ENCODE assay signal across 9 mouse cellular contexts in genomic region chr7:89406011-89406410, GRCm38 (mm10). TPM values are rescaled to one million over a fixed set of nuclear protein-coding genes. Genes with fewer than 3 reads are reported as not detected.
DNase-seq lines count a peak whose midpoint lies in the region; ATAC-seq and TF ChIP-seq lines count a peak whose summit lies in the region.
"Had no signal": no experiment of that assay in that cellular context is flagged by ENCODE, and none has a peak within 500 bp of the region (broad histone marks: within the 10 kb centered on the region; RNA-seq: fewer than 3 reads in every experiment).

No protein-coding gene starts in this region.

- no peak overlapping the region for H3K9ac ChIP-seq in forebrain, embryonic 11.5 days (ENCODE audit: low read length)
- no peak overlapping the region for H3K9ac ChIP-seq in forebrain, embryonic 12.5 days
- H3K9ac ChIP-seq in liver, adult 2 months (ENCODE audit: low read depth, low read length): 0 out of 2 replicates have a peak overlapping the region, but pooled peaks have one; percentile 36
- no peak overlapping the region for H3K9ac ChIP-seq in hindbrain, postnatal 0 days (replicated peaks; ENCODE audit: low read length)
- no peak overlapping the region for H3K9ac ChIP-seq in neural tube, embryonic 13.5 days

- peaks cover 2% of the 10 kb centered on the region for H3K27me3 ChIP-seq in forebrain, embryonic 11.5 days (ENCODE audit: control insufficient read depth, insufficient read depth, low read length)
- H3K27me3 ChIP-seq in forebrain, embryonic 12.5 days: peaks cover 40% of the 10 kb centered on the region
- H3K27me3 ChIP-seq in liver, adult 2 months (ENCODE audit: control insufficient read depth, insufficient read depth, low read length): no peaks in the 10 kb centered on the region
- no peaks in the 10 kb centered on the region for H3K27me3 ChIP-seq in hindbrain, postnatal 0 days (ENCODE audit: insufficient read depth, low read length)
- H3K27me3 ChIP-seq in neural tube, embryonic 13.5 days: peaks cover 5% of the 10 kb centered on the region

- H3K4me1 ChIP-seq in forebrain, embryonic 11.5 days (replicated peaks; ENCODE audit: control insufficient read depth, insufficient read depth, low read length): peaks cover 13% of the 10 kb centered on the region; the same call in 1 of the 2 replicates
- H3K4me1 ChIP-seq in forebrain, embryonic 12.5 days: peaks cover 21% of the 10 kb centered on the region
- peaks cover 22% of the 10 kb centered on the region for H3K4me1 ChIP-seq in liver, adult 2 months (ENCODE audit: control insufficient read depth, insufficient read depth, low read length)
- H3K4me1 ChIP-seq in hindbrain, postnatal 0 days (ENCODE audit: insufficient read depth, low read length): no peaks in the 10 kb centered on the region
- peaks cover 33% of the 10 kb centered on the region for H3K4me1 ChIP-seq in neural tube, embryonic 13.5 days (replicated peaks)

- WGBS in forebrain, embryonic 11.5 days: 38% methylated on average over 1 of the region's 1 CpGs
- WGBS in forebrain, embryonic 12.5 days: 50% methylated on average over 1 of the region's 1 CpGs
- 13% methylated on average over 1 of the region's 1 CpGs for WGBS in liver, adult 2 months
- WGBS in hindbrain, postnatal 0 days: 63% methylated on average over 1 of the region's 1 CpGs
- WGBS in neural tube, embryonic 13.5 days: 61% methylated on average over 1 of the region's 1 CpGs

- H3K4me2 ChIP-seq in forebrain, embryonic 11.5 days (ENCODE audit: low read depth, low read length, severe bottlenecking): peak overlapping the region; percentile 18; the same call in 1 of the 2 replicates
- H3K4me2 ChIP-seq in forebrain, embryonic 12.5 days: no peak overlapping the region
- peak overlapping the region; percentile 38 for H3K4me2 ChIP-seq in hindbrain, postnatal 0 days (ENCODE audit: low read depth, low read length)
- H3K4me2 ChIP-seq in neural tube, embryonic 13.5 days: peak overlapping the region; percentile 33

- peaks cover 6% of the 10 kb centered on the region; the same call in 1 of the 2 replicates for H3K79me2 ChIP-seq in liver, adult 2 months (ENCODE audit: control insufficient read depth, insufficient read depth, low read length)

- no peak for DNase-seq in forebrain, embryonic 11.5 days (ENCODE audit: low spot score)
- no peak for DNase-seq in liver, adult 2 months (ENCODE audit: extremely low read depth, low read depth, low spot score)
- DNase-seq in liver: no peak
- DNase-seq in hindbrain, postnatal 0 days (ENCODE audit: low spot score): no peak
- no peak for DNase-seq in right cerebral cortex, postnatal 36 days (ENCODE audit: low spot score in 2 of 2)
- DNase-seq in cerebellum, adult 11-12 months: no peak
- DNase-seq: spleen, adult 18-20 months had no signal

- ATAC-seq in forebrain, embryonic 11.5 days (replicated peaks; ENCODE audit: low FRiP score): no peak
- ATAC-seq in forebrain, embryonic 12.5 days (ENCODE audit: low FRiP score): no peak
- ATAC-seq in hindbrain, postnatal 0 days: no peak
- ATAC-seq in neural tube, embryonic 13.5 days (ENCODE audit: low read depth): no peak

- no peak for TF ChIP-seq CTCF in liver, adult 2 months (IDR thresholded peaks at IDR 0.05; ENCODE audit: low read depth, low read length)
- no peak for TF ChIP-seq CTCF in hindbrain, postnatal 0 days (IDR thresholded peaks at IDR 0.05; ENCODE audit: low read depth)

- no peaks in the 10 kb centered on the region for H3K36me3 ChIP-seq in forebrain, embryonic 11.5 days (ENCODE audit: control insufficient read depth, insufficient read depth, low read length)
- no peaks in the 10 kb centered on the region for H3K36me3 ChIP-seq in forebrain, embryonic 12.5 days (replicated peaks)
- H3K36me3 ChIP-seq in liver, adult 2 months (ENCODE audit: control insufficient read depth, insufficient read depth, low read length): peaks cover 23% of the 10 kb centered on the region
- H3K36me3 ChIP-seq in hindbrain, postnatal 0 days (ENCODE audit: insufficient read depth, low read length): no peaks in the 10 kb centered on the region
- no peaks in the 10 kb centered on the region for H3K36me3 ChIP-seq in neural tube, embryonic 13.5 days

- no peak overlapping the region for H3K27ac ChIP-seq in forebrain, embryonic 11.5 days (ENCODE audit: low read depth, low read length)
- no peak overlapping the region for H3K27ac ChIP-seq in forebrain, embryonic 12.5 days
- H3K27ac ChIP-seq in liver, adult 2 months (replicated peaks; ENCODE audit: insufficient read depth, low read depth, low read length): no peak overlapping the region
- H3K27ac ChIP-seq in hindbrain, postnatal 0 days: no peak overlapping the region
- H3K27ac ChIP-seq in neural tube, embryonic 13.5 days (replicated peaks): no peak overlapping the region

- H3K9me3 ChIP-seq in forebrain, embryonic 11.5 days (ENCODE audit: control insufficient read depth, low read length): no peaks in the 10 kb centered on the region
- no peaks in the 10 kb centered on the region for H3K9me3 ChIP-seq in forebrain, embryonic 12.5 days
- H3K9me3 ChIP-seq in hindbrain, postnatal 0 days (ENCODE audit: low read length): no peaks in the 10 kb centered on the region
- H3K9me3 ChIP-seq in neural tube, embryonic 13.5 days: no peaks in the 10 kb centered on the region

- no peak for TF ChIP-seq POLR2A in liver, adult 2 months (IDR thresholded peaks at IDR 0.05; ENCODE audit: extremely low read depth, insufficient read depth, low read length)

- no peak overlapping the region for H3K4me3 ChIP-seq in forebrain, embryonic 11.5 days (ENCODE audit: low read depth, low read length)
- no peak overlapping the region for H3K4me3 ChIP-seq in forebrain, embryonic 12.5 days (replicated peaks)
- peak overlapping the region; percentile 27; the same call in 1 of the 2 replicates for H3K4me3 ChIP-seq in liver, adult 2 months (ENCODE audit: insufficient read depth, low read depth, low read length)
- peak overlapping the region; percentile 13 for H3K4me3 ChIP-seq in hindbrain, postnatal 0 days (ENCODE audit: low read length)
- peak overlapping the region; percentile 20; the same call in 1 of the 2 replicates for H3K4me3 ChIP-seq in neural tube, embryonic 13.5 days

RNA-seq across cellular contexts. Expression of gene Fzd4, which starts 1.9 kb away (rescaled TPM):
- polyA plus RNA-seq in forebrain, embryonic 11.5 days (2014; fragmentation: Nextera tagmentation; extraction: Ambion mirVana): 4.1 and 5.0 TPM in 2 replicates
- 2.4 and 3.3 TPM in 2 replicates for polyA plus RNA-seq in forebrain, embryonic 12.5 days (2016; fragmentation: Nextera tagmentation; extraction: Ambion mirVana)
- total RNA-seq in liver, adult 2 months (2014; rRNA removed): 11.5 and 12.1 TPM in 2 replicates
- 4.8 and 6.3 TPM in 2 replicates for polyA plus RNA-seq in liver, adult 2 months (2012; rRNA removed)
- 4.4 and 4.7 TPM in 2 replicates for total RNA-seq in hindbrain, postnatal 0 days (2014; rRNA removed)
- polyA plus RNA-seq in hindbrain, postnatal 0 days (2015; fragmentation: Nextera tagmentation; extraction: Ambion mirVana): 2.1 TPM in 2 replicates
- 2.2 and 2.5 TPM in 2 replicates for polyA plus RNA-seq in neural tube, embryonic 13.5 days (2015; fragmentation: Nextera tagmentation; extraction: Ambion mirVana)

RNA-seq across cellular contexts. Expression of gene Tmem135, which starts 2.0 kb away (rescaled TPM):
- 13.9 and 16.2 TPM in 2 replicates for polyA plus RNA-seq in forebrain, embryonic 11.5 days (2014; fragmentation: Nextera tagmentation; extraction: Ambion mirVana)
- polyA plus RNA-seq in forebrain, embryonic 12.5 days (2016; fragmentation: Nextera tagmentation; extraction: Ambion mirVana): 19.2 and 26.4 TPM in 2 replicates
- 60.4 and 60.5 TPM in 2 replicates for total RNA-seq in liver, adult 2 months (2014; rRNA removed)
- 101 and 108 TPM in 2 replicates for polyA plus RNA-seq in liver, adult 2 months (2012; rRNA removed)
- total RNA-seq in hindbrain, postnatal 0 days (2014; rRNA removed): 24.3 and 31.4 TPM in 2 replicates
- 31.8 and 33.5 TPM in 2 replicates for polyA plus RNA-seq in hindbrain, postnatal 0 days (2015; fragmentation: Nextera tagmentation; extraction: Ambion mirVana)
- 20.6 and 21.3 TPM in 2 replicates for polyA plus RNA-seq in neural tube, embryonic 13.5 days (2015; fragmentation: Nextera tagmentation; extraction: Ambion mirVana)

Comparison
In these comparisons a context has a peak if more than half of its experiments do, and no peak if none do; other contexts are left out.
1. H3K4me3 ChIP-seq: peak in liver, adult 2 months (single experiment), hindbrain, postnatal 0 days (single experiment) and neural tube, embryonic 13.5 days (single experiment); none in forebrain, embryonic 11.5 days (single experiment) and forebrain, embryonic 12.5 days (single experiment).